Mouse (Mus musculus): ENCODE results near the gene Msh5. TPM values are rescaled to one million over a fixed set of nuclear protein-coding genes. Genes with fewer than 3 reads are reported as not detected.
"Not testable (repeated sequence)": the region's sequence is repeated elsewhere in the genome, so short reads cannot be mapped to it uniquely, and the experiment has no call there.

Msh5 gene
- polyA plus RNA-seq, 1 experiment from 2014 or later = 5.9 TPM

DNA sequence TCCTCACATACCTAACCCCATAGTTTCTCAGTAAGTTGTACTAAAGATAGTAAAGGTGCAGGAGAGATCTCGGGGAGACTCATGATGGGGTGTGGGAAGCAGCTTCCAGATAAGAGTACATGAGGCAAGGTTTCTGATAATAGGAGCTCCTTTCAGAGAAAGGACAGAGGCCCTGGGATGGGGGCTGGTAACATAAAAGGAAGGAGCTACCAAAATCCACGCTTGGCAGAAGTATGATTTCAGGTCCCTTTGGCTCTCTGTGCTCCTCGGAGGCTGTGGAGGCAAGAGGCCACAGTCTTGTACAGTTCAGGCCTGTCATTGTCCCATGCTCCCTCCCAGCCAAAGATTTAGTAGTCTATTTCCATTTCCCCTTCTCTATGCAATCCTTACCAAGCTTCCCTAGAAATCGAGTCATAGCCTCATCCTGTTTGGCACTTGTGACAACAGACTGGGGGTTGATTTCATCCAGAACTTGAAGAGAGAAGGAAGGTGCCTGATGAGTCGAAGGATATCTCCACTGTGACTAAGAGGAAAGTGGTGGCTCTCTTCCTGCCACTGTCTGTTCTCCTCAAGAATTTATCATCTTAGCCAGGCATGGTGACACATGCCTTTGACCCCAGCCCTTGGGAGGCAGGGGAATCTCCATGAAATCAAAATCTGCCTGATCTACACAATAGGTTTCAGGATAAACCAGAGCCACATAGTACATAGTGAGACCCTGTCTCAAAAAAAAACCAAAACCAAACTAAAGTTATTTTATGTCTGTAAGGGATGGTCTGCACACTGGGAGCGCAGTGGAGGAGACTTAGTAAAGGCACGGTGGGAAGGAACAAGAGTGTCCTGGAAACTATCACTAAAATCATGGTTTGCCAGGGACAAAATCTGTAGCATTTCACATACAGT, 1.4 kb downstream of the Msh5 start:
- H3K4me2 ChIP-seq (replicated peaks; ENCODE audit: low read depth, low read length) = peak overlapping the region; percentile 98
- H3K9me3 ChIP-seq (ENCODE audit: control insufficient read depth, low read length) = no peaks in the 10 kb centered on the region
- no peaks in the 10 kb centered on the region for H3K36me3 ChIP-seq (ENCODE audit: control insufficient read depth, insufficient read depth, low read length)
- no peaks in the 10 kb centered on the region for H3K27me3 ChIP-seq (ENCODE audit: control insufficient read depth, insufficient read depth, low read length)
- H3K27ac ChIP-seq (ENCODE audit: low read depth, low read length) = peak overlapping the region; percentile 88
- H3K4me3 ChIP-seq (ENCODE audit: low read length) = peak overlapping the region; percentile 62
- 81% methylated on average over 7 of the region's 7 CpGs for WGBS
- H3K9ac ChIP-seq (ENCODE audit: low read depth, low read length) = no peak overlapping the region
- no peak for ATAC-seq (ENCODE audit: low FRiP score, low TSS enrichment)
- H3K4me1 ChIP-seq (ENCODE audit: control insufficient read depth, insufficient read depth, low read length) = peaks cover 31% of the 10 kb centered on the region

DNA sequence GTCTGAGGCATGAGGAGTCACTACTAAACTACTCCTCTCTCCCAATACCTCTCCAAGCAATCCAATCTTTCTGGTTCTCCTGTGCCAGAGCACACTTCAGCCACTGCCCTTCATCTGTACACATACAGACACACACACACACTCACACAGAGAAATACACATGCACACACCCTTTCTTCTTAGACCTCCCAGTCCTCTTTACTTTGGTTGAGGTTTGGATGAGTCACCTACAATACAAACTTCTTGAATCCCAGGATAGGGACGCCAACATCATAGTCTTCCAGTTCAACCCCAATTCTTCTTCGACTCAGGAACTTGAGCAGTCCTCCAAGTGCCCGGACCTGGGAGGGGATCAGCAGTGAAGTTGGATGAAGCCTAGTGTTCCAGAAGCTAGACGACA, 2.8 kb downstream of the Msh5 start:
- H3K36me3 ChIP-seq (ENCODE audit: control insufficient read depth, insufficient read depth, low read length) = no peaks in the 10 kb centered on the region
- peaks cover 22% of the 10 kb centered on the region for H3K4me1 ChIP-seq (ENCODE audit: control insufficient read depth, insufficient read depth, low read length)
- no peaks in the 10 kb centered on the region for H3K27me3 ChIP-seq (ENCODE audit: control insufficient read depth, insufficient read depth, low read length)
- H3K9ac ChIP-seq (ENCODE audit: low read depth, low read length) = no peak overlapping the region
- H3K27ac ChIP-seq (ENCODE audit: low read depth, low read length) = peak overlapping the region; percentile 62; the same call in 1 of the 2 replicates
- H3K9me3 ChIP-seq (ENCODE audit: control insufficient read depth, low read length) = no peaks in the 10 kb centered on the region
- H3K4me2 ChIP-seq (replicated peaks; ENCODE audit: low read depth, low read length) = no peak overlapping the region
- ATAC-seq (ENCODE audit: low FRiP score, low TSS enrichment) = no peak
- no peak overlapping the region for H3K4me3 ChIP-seq (ENCODE audit: low read length)
- WGBS = 78% methylated on average over 4 of the region's 4 CpGs

DNA sequence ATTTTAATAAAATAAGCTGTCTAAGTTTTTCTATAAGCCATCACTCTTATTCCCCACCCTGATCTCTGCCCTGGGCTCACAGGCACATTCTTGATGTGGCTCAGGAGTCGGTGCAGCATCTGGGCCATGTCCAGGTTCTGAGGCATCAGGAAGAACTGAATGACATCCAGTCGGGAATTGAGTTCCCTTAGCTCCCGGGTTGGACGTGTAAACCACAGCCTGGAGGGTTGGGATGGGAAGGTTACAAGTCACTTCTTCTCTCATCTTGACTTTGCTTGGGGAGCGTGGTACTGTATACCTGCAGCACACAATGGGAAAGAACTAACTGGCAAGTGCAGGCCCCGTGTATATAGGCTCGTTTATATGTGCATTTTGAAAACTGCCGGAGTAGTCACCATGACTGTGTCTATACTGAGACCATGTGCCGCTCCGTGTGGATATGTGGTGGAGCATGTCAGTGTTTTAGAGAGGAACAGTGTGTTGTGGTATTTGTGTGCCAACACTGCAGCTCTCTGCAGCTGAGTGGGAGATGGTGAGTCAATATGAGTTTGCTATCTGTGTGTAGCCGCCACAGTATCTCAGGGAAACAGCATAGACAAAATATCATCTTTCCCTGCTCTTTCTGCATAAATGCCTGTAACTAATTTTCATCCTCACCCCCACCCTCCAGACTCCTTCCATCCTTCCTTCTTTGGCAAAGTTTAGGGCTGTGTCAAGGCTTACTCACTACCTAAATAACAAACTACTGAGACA, 7.2 kb downstream of the Msh5 start:
- H3K27me3 ChIP-seq (ENCODE audit: control insufficient read depth, insufficient read depth, low read length) = no peaks in the 10 kb centered on the region
- H3K36me3 ChIP-seq (ENCODE audit: control insufficient read depth, insufficient read depth, low read length) = no peaks in the 10 kb centered on the region
- H3K9ac ChIP-seq (ENCODE audit: low read depth, low read length) = no peak overlapping the region
- no peaks in the 10 kb centered on the region for H3K9me3 ChIP-seq (ENCODE audit: control insufficient read depth, low read length)
- no peak overlapping the region for H3K4me3 ChIP-seq (ENCODE audit: low read length)
- H3K4me2 ChIP-seq (replicated peaks; ENCODE audit: low read depth, low read length) = no peak overlapping the region
- no peak for ATAC-seq (ENCODE audit: low FRiP score, low TSS enrichment)
- WGBS = 85% methylated on average over 11 of the region's 11 CpGs
- no peak overlapping the region for H3K27ac ChIP-seq (ENCODE audit: low read depth, low read length)
- no peaks in the 10 kb centered on the region for H3K4me1 ChIP-seq (ENCODE audit: control insufficient read depth, insufficient read depth, low read length)

DNA sequence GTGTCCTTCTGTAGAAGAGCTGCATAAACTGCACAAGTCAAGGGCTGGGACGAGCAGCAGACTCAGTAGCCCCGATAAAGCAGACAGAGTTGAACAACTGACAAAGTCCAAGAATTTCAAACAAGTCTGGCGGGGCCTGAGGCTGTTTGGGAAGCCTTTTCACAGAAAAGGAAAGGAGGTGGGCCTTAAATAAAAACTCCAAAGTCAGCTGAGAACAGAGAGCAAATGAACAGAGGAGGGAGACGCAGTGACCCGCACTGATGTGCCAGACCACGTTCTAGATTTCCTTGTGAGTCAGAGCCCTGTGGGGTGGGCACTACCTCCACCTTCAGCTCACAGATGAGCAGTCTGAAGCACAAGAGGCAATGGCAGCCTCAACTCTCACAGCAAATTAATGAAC, 11.6 kb downstream of the Msh5 start:
- no peak overlapping the region for H3K9ac ChIP-seq (ENCODE audit: low read depth, low read length)
- H3K4me1 ChIP-seq (ENCODE audit: control insufficient read depth, insufficient read depth, low read length) = no peaks in the 10 kb centered on the region
- H3K4me2 ChIP-seq (replicated peaks; ENCODE audit: low read depth, low read length) = no peak overlapping the region
- no peak for ATAC-seq (ENCODE audit: low FRiP score, low TSS enrichment)
- no peaks in the 10 kb centered on the region for H3K36me3 ChIP-seq (ENCODE audit: control insufficient read depth, insufficient read depth, low read length)
- H3K9me3 ChIP-seq (ENCODE audit: control insufficient read depth, low read length) = no peaks in the 10 kb centered on the region
- H3K27me3 ChIP-seq (ENCODE audit: control insufficient read depth, insufficient read depth, low read length) = no peaks in the 10 kb centered on the region
- no peak overlapping the region for H3K4me3 ChIP-seq (ENCODE audit: low read length)
- WGBS = 83% methylated on average over 6 of the region's 6 CpGs
- no peak overlapping the region for H3K27ac ChIP-seq (ENCODE audit: low read depth, low read length)

DNA sequence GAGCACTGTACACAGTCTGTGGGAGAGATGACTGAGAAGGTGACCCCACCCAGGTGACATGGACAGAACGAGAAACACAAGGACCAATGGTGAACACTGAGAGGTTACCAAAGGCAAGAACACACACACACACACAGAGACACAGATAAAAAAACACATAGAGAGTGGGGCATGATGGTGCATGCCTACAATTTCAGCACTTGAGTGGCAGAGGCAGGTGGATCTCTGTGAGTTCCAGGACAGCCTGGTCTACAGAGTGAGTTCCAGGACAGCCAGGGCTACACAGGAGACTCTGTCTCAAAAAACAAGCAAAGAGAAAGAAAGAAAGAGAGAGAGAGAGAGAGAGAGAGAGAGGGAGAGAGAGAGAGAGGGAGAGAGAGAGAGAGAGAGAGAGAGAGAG, 12.8 kb downstream of the Msh5 start:
- WGBS = 86% methylated on average over 1 of the region's 1 CpGs
- not testable (repeated sequence) for H3K27ac ChIP-seq (ENCODE audit: low read depth, low read length); H3K27me3 ChIP-seq (ENCODE audit: control insufficient read depth, insufficient read depth, low read length); ATAC-seq (ENCODE audit: low FRiP score, low TSS enrichment); H3K4me2 ChIP-seq (replicated peaks; ENCODE audit: low read depth, low read length); H3K4me1 ChIP-seq (ENCODE audit: control insufficient read depth, insufficient read depth, low read length); H3K9me3 ChIP-seq (ENCODE audit: control insufficient read depth, low read length); H3K4me3 ChIP-seq (ENCODE audit: low read length); H3K36me3 ChIP-seq (ENCODE audit: control insufficient read depth, insufficient read depth, low read length); H3K9ac ChIP-seq (ENCODE audit: low read depth, low read length)

DNA sequence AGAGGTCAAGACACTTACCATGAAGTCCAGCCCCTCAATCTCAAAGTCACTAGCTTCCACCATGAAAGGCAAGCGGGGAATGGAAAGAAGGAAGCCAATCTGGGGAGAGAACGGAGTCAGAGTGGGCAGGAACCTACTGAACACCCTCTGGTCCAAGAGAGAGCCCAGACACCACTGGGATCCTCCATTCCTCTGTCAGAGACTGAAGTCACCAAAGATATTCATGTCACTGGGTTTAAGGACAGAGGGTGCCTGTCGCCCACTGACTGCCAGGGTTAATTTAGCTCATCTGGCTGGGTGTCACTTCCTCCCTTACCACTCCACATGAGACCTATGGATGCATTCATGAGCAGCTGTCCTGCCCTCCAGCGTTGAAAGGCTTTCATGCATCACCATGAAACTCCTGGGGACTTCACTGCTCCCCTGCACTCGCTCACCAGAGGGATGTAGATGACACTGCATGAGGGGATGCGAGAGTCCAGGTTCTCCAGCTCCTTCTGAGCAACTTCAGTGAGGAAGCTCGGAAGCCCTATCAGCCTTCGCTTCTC, 14.1 kb downstream of the Msh5 start:
- WGBS = 71% methylated on average over 8 of the region's 8 CpGs
- Histone ChIP-seq H3K9ac (ENCODE audit: low read depth, low read length) (no peak overlapping the region), H3K4me3 (ENCODE audit: low read length) (no peak overlapping the region), H3K4me1 (ENCODE audit: control insufficient read depth, insufficient read depth, low read length) (0 out of 2 replicates have a peak, but pooled peaks cover 4% of the 10 kb centered on the region), H3K27me3 (ENCODE audit: control insufficient read depth, insufficient read depth, low read length) (no peaks in the 10 kb centered on the region), H3K4me2 (replicated peaks; ENCODE audit: low read depth, low read length) (no peak overlapping the region), H3K9me3 (ENCODE audit: control insufficient read depth, low read length) (no peaks in the 10 kb centered on the region), H3K36me3 (ENCODE audit: control insufficient read depth, insufficient read depth, low read length) (no peaks in the 10 kb centered on the region), H3K27ac (ENCODE audit: low read depth, low read length) (no peak overlapping the region)
- ATAC-seq (ENCODE audit: low FRiP score, low TSS enrichment) = no peak

DNA sequence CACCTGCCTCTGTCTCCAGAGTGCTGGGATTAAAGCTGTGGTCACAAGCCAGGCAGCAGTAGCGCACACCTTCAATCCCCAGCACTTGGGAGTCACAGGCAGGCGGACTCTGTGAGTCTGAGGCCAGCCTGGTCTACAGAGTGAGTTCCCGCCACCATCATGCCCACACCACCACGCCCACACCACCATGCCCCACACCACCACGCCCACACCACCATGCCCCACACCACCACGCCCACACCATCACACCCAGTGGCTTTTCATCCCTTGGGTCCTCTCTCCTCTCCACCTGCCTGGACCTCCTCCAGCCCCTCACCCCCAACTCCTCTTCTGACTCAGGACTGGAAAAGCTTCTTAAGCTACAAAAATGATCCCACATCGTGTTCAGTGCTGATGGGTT, 14.7 kb downstream of the Msh5 start:
- no peak overlapping the region for H3K27ac ChIP-seq (ENCODE audit: low read depth, low read length)
- no peaks in the 10 kb centered on the region for H3K36me3 ChIP-seq (ENCODE audit: control insufficient read depth, insufficient read depth, low read length)
- 0 out of 2 replicates have a peak, but pooled peaks cover 4% of the 10 kb centered on the region for H3K4me1 ChIP-seq (ENCODE audit: control insufficient read depth, insufficient read depth, low read length)
- no peak overlapping the region for H3K4me3 ChIP-seq (ENCODE audit: low read length)
- 76% methylated on average over 7 of the region's 7 CpGs for WGBS
- H3K4me2 ChIP-seq (replicated peaks; ENCODE audit: low read depth, low read length) = no peak overlapping the region
- no peaks in the 10 kb centered on the region for H3K27me3 ChIP-seq (ENCODE audit: control insufficient read depth, insufficient read depth, low read length)
- ATAC-seq (ENCODE audit: low FRiP score, low TSS enrichment) = no peak
- no peaks in the 10 kb centered on the region for H3K9me3 ChIP-seq (ENCODE audit: control insufficient read depth, low read length)
- no peak overlapping the region for H3K9ac ChIP-seq (ENCODE audit: low read depth, low read length)

DNA sequence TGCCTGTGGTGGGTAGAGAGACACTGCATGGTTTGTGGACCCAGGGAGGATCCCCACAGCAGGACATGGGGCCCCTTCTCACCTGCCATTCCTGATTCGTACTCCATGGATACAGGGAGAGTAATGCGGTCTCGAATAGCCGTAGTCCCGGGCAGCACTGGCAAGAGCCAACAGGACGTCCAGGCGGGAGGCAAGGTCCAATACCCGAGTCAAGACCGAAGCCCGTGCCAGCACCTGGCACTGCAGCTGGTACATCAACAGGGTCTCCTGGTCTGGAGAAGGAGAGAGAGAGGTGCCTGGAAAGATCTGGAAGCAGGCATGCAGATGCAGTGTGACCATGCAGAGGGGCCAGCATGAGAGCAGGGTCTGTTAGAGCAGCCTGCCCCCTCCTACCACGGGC, 15.3 kb downstream of the Msh5 start:
- Histone ChIP-seq H3K9ac (ENCODE audit: low read depth, low read length) (no peak overlapping the region), H3K27me3 (ENCODE audit: control insufficient read depth, insufficient read depth, low read length) (no peaks in the 10 kb centered on the region), H3K4me3 (ENCODE audit: low read length) (no peak overlapping the region), H3K4me2 (replicated peaks; ENCODE audit: low read depth, low read length) (no peak overlapping the region), H3K36me3 (ENCODE audit: control insufficient read depth, insufficient read depth, low read length) (no peaks in the 10 kb centered on the region), H3K4me1 (ENCODE audit: control insufficient read depth, insufficient read depth, low read length) (0 out of 2 replicates have a peak, but pooled peaks cover 6% of the 10 kb centered on the region), H3K9me3 (ENCODE audit: control insufficient read depth, low read length) (no peaks in the 10 kb centered on the region), H3K27ac (ENCODE audit: low read depth, low read length) (no peak overlapping the region)
- no peak for ATAC-seq (ENCODE audit: low FRiP score, low TSS enrichment)
- 95% methylated on average over 11 of the region's 11 CpGs for WGBS

Data from kidney, embryonic 14.5 days (tissue).